Mouse (Mus musculus) left cerebral cortex, adult 11 months (tissue): ENCODE measurements at regions not wholly inside any gene's neighbourhood (a gene's known extent, or its start where the extent isn't known, plus 50 kb on each side); places are given as distances from the start of the nearest gene placed in this dataset.
A peak's percentile ranks its signal among the peaks of the same experiment; 100 is the strongest.

Experiments used
- DNase-seq: peaks from one replicate; pipeline ENCODE4 v3.0.0; 2022; ENCODE audit warnings: low spot score

- no peak for DNase-seq
These were observed 53.9 kb upstream of the Slc44a1 start for GRCm38 (mm10) chr4:53386309-53386708.

GRCm38 (mm10) chr4:53384761-53385160, 55.5 kb upstream of the Slc44a1 start:
- peak; percentile 83 for DNase-seq

GRCm38 (mm10) chr4:53384104-53384503, 56.1 kb upstream of the Slc44a1 start:
- no peak for DNase-seq

GRCm38 (mm10) chr4:53382012-53382411, 58.2 kb upstream of the Slc44a1 start:
- DNase-seq: no peak

GRCm38 (mm10) chr4:53379855-53380254, 60.4 kb upstream of the Slc44a1 start:
- DNase-seq: no peak

GRCm38 (mm10) chr4:53376995-53377394, 63.2 kb upstream of the Slc44a1 start:
- no peak for DNase-seq

- no peak for DNase-seq
These were observed 83.8 kb upstream of the Slc44a1 start for GRCm38 (mm10) chr4:53356374-53356773.

GRCm38 (mm10) chr4:53354961-53355360, 85.3 kb upstream of the Slc44a1 start:
- DNase-seq: peak; percentile 32

- no peak for DNase-seq
These were observed 86.7 kb upstream of the Slc44a1 start for GRCm38 (mm10) chr4:53353399-53354090.

- no peak for DNase-seq
These were observed 89.1 kb upstream of the Slc44a1 start for GRCm38 (mm10) chr4:53351104-53351607.

- DNase-seq: no peak
These were observed 94.9 kb upstream of the Slc44a1 start for GRCm38 (mm10) chr4:53345346-53345745.

GRCm38 (mm10) chr4:53344546-53344945, 95.7 kb upstream of the Slc44a1 start:
- no peak for DNase-seq

GRCm38 (mm10) chr4:53341181-53341580, 99.0 kb upstream of the Slc44a1 start:
- DNase-seq: no peak

- DNase-seq: no peak
These were observed 100.1 kb upstream of the Slc44a1 start for GRCm38 (mm10) chr4:53340021-53340667.

- no peak for DNase-seq
These were observed 100.8 kb upstream of the Slc44a1 start for GRCm38 (mm10) chr4:53339125-53340020.

GRCm38 (mm10) chr4:53338479-53338878, 101.7 kb upstream of the Slc44a1 start:
- no peak for DNase-seq

GRCm38 (mm10) chr4:53337784-53338183, 102.4 kb upstream of the Slc44a1 start:
- DNase-seq: no peak

GRCm38 (mm10) chr4:53327382-53328165, 112.6 kb upstream of the Slc44a1 start:
- DNase-seq: no peak

- DNase-seq: no peak
These were observed 116.4 kb upstream of the Slc44a1 start for GRCm38 (mm10) chr4:53323838-53324237.

- DNase-seq: no peak
These were observed 117.0 kb upstream of the Slc44a1 start for GRCm38 (mm10) chr4:53323195-53323594.

GRCm38 (mm10) chr4:53322484-53322883, 117.7 kb upstream of the Slc44a1 start:
- no peak for DNase-seq
